Mouse (Mus musculus) bone marrow macrophage, adult 2 months (primary cell): ENCODE results near the gene Epc2.

Experiments used
- CTCF ChIP-seq: IDR thresholded peaks from 2 replicates; pipeline ENCODE4 v1.5.1; 2012; ENCODE audit warnings: low read depth, mild to moderate bottlenecking, low read length, moderate library complexity
- POLR2A ChIP-seq: IDR thresholded peaks from 2 replicates; pipeline ENCODE4 v1.6.1; 2012; ENCODE audit warnings: mild to moderate bottlenecking, low read depth, low read length, borderline replicate concordance

DNA sequence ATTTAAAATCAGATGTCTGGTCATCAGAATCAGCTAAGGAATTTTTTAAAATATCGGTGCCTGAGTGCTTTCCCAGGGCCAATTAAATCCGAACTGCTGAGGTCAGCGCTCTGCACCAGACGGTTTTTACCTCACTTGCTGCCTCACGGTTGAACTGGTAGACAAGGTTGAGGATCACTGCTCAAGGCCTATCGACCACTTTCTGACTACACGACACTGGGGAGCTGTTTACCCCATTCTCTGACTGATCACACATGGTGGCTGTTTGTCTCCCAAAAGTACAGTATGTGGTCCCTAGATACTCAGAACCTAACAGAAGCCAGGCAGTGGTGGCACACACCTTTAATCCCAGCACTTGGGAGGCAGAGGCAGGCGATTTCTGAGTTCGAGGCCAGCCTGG, 121.4 kb downstream of the Epc2 start:
- TF ChIP-seq POLR2A (no peak), CTCF (no peak)
